Mouse (Mus musculus) E14TG2a.4 (cell line): ENCODE data around the gene Cfap221.

ENCODE experiments used
- CTCF ChIP-seq: conservative IDR thresholded peaks from 2 replicates; pipeline ENCODE4 v1.5.1; 2014; ENCODE audit warnings: low read length
- NANOG ChIP-seq: IDR thresholded peaks from 2 replicates; pipeline ENCODE4 v1.6.1; 2014; ENCODE audit warnings: borderline replicate concordance, low read length, mixed read lengths

- TF ChIP-seq CTCF (no peak), NANOG (no peak)
These were observed 38.5 kb upstream of the Cfap221 start for GRCm38 (mm10) chr1:120035456-120036034.
